Mouse (Mus musculus) ES-Bruce4 (cell line): ENCODE data around the gene Hist1h4k.
A peak's percentile ranks its signal among the peaks of the same experiment; 100 is the strongest.

Experiments
- CTCF ChIP-seq: IDR thresholded peaks from one replicate; pipeline ENCODE4 v1.8.1; 2011; ENCODE audit warnings: low read depth, low read length
- EP300 ChIP-seq: IDR thresholded peaks from 2 replicates; pipeline ENCODE4 v1.6.1; 2011; ENCODE audit warnings: low read depth, low read length; ENCODE audit not compliant: insufficient read depth
- POLR2A ChIP-seq: IDR thresholded peaks from one replicate; pipeline ENCODE4 v1.8.1; 2011; ENCODE audit warnings: low read length; ENCODE audit not compliant: insufficient read depth

DNA sequence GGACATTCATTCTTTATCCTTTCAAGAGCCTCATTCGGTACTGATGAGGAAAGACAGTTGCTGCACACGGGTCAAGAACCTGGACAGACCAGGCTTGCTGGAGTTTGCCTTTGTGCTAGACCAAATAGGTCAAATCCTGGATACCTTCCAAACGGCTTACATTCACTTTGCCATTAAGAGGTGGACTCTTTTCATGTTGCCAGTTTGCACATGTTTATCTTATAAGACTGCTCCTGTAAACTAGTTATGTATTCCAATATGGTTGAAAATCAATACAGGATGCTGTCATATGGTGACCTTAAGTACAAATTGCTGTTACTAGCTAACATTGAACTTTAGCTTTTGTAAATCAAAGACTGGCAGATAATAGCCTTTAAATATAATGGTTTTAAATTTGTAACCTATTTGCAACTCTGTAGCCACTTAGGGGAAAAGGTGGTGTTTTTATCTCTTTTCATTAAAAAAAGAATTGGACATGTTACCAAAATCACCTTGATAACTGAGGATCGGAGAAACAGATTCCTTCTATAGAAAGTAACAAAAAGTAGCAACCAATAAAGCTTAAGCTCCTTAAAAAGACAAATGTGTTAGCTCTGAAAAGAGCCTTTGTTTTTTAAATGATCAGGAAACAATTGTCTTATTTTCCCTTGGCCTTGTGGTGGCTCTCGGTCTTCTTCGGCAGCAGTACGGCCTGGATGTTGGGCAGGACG, 36.0 kb upstream of the Hist1h4k start:
- no peak for TF ChIP-seq CTCF
- TF ChIP-seq EP300 = peak; percentile 53; the same call in 1 of the 2 replicates
- no peak for TF ChIP-seq POLR2A
